Mouse (Mus musculus) lung, adult 2 months (tissue): ENCODE results near the gene Gm10382. TPM values are rescaled to one million over a fixed set of nuclear protein-coding genes. Genes with fewer than 3 reads are reported as not detected.
"Not testable (repeated sequence)": the region's sequence is repeated elsewhere in the genome, so short reads cannot be mapped to it uniquely, and the experiment has no call there.

Experiments
- DNase-seq: peaks from one replicate; pipeline ENCODE4 v3.0.0; 2022
- H3K4me1 ChIP-seq: fragments of 200-500 bp; 2 replicates; pipeline ENCODE4 v1.6.1; 2011; ENCODE audit warnings: low read length; ENCODE audit not compliant: control insufficient read depth, insufficient read depth
- H3K4me3 ChIP-seq: fragments of 200-500 bp; replicated peaks from 2 replicates; pipeline ENCODE3; 2011; ENCODE audit warnings: low read depth, mild to moderate bottlenecking, control low read depth, low read length; ENCODE audit errors: extremely low read depth
- CTCF ChIP-seq: fragments of 200-500 bp; IDR thresholded peaks from 2 replicates; pipeline ENCODE4 v1.5.1; 2011; ENCODE audit warnings: mild to moderate bottlenecking, low read length, control low read depth; ENCODE audit not compliant: insufficient read depth
- POLR2A ChIP-seq: fragments of 200-500 bp; IDR thresholded peaks from 2 replicates; pipeline ENCODE4 v1.6.1; 2011; ENCODE audit warnings: low read depth, mild to moderate bottlenecking, control low read depth, low read length, borderline replicate concordance; ENCODE audit errors: extremely low read depth
- WGBS: fragments of 180-500 bp; shearing (Covaris S2); methylation state at CpG from one replicate; pipeline ENCODE4 v1.1.7; 2018; 5-methylcytosine and 5-hydroxymethylcytosine counted together
- polyA plus RNA-seq: library from polyadenylated mRNA; depleted of rRNA; stranded (reverse); fragments of >200 nt; gene quantifications from 2 replicates; pipeline ENCODE4 v1.2.3, GENCODE M21; 2012; rRNA removed

Gm10382 gene
- polyA plus RNA-seq, 1 experiment, result 0.25 TPM

DNA sequence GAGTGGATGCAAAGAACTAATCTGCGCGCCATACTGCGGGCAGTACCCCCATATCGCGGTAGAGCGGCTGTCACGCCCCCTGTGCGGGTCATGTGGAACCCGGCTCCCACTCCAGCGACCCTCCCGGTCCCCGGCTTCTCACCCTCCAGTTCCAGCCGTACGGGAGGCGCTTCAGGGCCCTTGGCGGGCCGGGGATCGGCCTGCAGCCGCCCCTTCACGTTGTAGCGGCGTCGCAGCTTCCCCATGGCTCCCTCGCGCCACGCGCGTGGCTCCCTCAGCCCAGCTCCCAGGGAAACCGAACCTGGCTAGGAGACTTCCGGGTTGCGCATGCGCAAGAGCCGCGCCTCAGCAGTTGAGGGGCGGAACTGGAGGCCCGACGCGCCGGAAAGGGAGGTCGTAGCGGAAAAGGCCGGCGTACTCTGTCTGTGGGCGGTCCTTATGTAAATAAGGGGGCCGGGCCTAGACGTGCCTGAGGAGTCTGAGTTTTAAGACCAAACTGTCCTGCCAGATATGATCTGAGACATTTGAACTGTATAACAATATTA lies 44.7 kb downstream of the Gm10382 start, which contains the start of gene Dhx37:
Dhx37 (minus strand) TSS at position 329 of the 545 bp plus-strand sequence.
- peak within 1 kb of the TSS; percentile 78 for H3K4me3 ChIP-seq
- peak; percentile 87 for DNase-seq
- TF ChIP-seq CTCF (no peak), POLR2A (peak; percentile 53; the same call in 1 of the 2 replicates)
- H3K4me1 ChIP-seq, result peaks cover 2% of the 10 kb centered on the region; the same call in 1 of the 2 replicates
- WGBS, result under 1% methylated on average over 46 of the region's 46 CpGs

DNA sequence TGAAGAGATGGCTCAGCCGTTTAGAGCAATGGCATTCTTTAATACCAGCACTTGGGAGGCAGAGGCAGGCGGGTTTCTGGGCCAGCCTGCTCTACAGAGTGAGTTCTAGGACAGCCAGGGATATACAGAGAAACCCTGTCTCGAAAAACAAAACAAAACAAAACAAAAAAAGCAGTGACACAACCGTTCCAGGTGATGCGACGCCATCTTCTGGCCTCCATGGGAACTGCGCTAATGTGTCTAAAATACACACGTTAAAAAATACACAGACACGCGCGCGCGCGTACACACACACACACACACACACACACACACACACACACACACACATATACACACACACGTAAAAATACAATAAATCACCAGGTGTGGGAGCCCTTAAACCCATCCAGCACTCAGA lies 45.2 kb downstream of the Gm10382 start:
- not testable (repeated sequence) for H3K4me3 ChIP-seq, H3K4me1 ChIP-seq, DNase-seq
- WGBS, result 60% methylated on average over 15 of the region's 15 CpGs

Other genes starting within 250 kb of the Gm10382 start
- 65.5 and 78.9 TPM in 2 replicates for gene Ncor2, start 210.1 kb upstream of the Gm10382 start, polyA plus RNA-seq
- 173 and 196 TPM in 2 replicates for gene Scarb1, start 48.2 kb upstream of the Gm10382 start, polyA plus RNA-seq
- gene Ubc, start 880 bp downstream of the Gm10382 start, polyA plus RNA-seq, result 705 and 874 TPM in 2 replicates
- 11.1 and 13.4 TPM in 2 replicates for gene Dhx37, start 44.8 kb downstream of the Gm10382 start, polyA plus RNA-seq
- gene Bri3bp, start 52.2 kb downstream of the Gm10382 start, polyA plus RNA-seq, result 5.0 and 8.2 TPM in 2 replicates
- gene Aacs, start 86.5 kb downstream of the Gm10382 start, polyA plus RNA-seq, result 53.0 and 58.6 TPM in 2 replicates
- gene Tmem132b, start 142.5 kb downstream of the Gm10382 start, polyA plus RNA-seq, result 0.05 and 0.18 TPM in 2 replicates